7 mouse cellular contexts compared by ENCODE assay signal in genomic region chr3:51510903-51511302, GRCm38 (mm10). TPM values are rescaled to one million over a fixed set of nuclear protein-coding genes. Genes with fewer than 3 reads are reported as not detected.
DNase-seq lines count a peak whose midpoint lies in the region; ATAC-seq and TF ChIP-seq lines count a peak whose summit lies in the region.

No protein-coding gene starts in this region.

- peak; percentile 86 for TF ChIP-seq CTCF in gastrocnemius, adult 2 months (IDR thresholded peaks at IDR 0.05)

- H3K4me3 ChIP-seq in gastrocnemius, adult 2 months: peak overlapping the region; percentile 69

- peak overlapping the region; percentile 38; the same call in 1 of the 2 replicates for H3K27ac ChIP-seq in gastrocnemius, adult 2 months

- intact Hi-C loops in gastrocnemius, adult 2 months (cut with DNase I): loop anchor here (1.0 to 5.0 kb wide), 4 partner anchors 28 to 141 kb away; partner anchors contain the start of gene Setd7

- peak; percentile 90 for DNase-seq in adipocyte (ENCODE audit: low spot score)
- DNase-seq in cerebellum, postnatal 25 days: peak; percentile 88 to 93
- peak; percentile 84 for DNase-seq in gastrocnemius, adult 2 months
- DNase-seq in induced T-regulatory cell, adult 2 months (ENCODE audit: low read depth): peak; percentile 91
- peak; percentile 43 to 64 for DNase-seq in left cerebral cortex, adult 8-10 months (ENCODE audit: low spot score in 2 of 2)
- DNase-seq in spleen, adult 18-20 months: peak; percentile 25 to 69

- peak; percentile 82 for ATAC-seq in megakaryocyte-erythroid progenitor cell, adult 5-6 weeks (replicated peaks; ENCODE audit: low FRiP score, low TSS enrichment, poor library complexity, severe bottlenecking)

RNA-seq across cellular contexts. Expression of gene Rab33b, which starts 27.2 kb away (rescaled TPM):
- total RNA-seq in gastrocnemius, adult 2 months (2021): 1 to 10 TPM; 8.1 to 8.7 TPM
- 10 to 100 TPM; 24.0 to 28.2 (median 25.3) TPM for total RNA-seq in left cerebral cortex, adult 8-10 months (2022)
- 3.7 and 5.6 TPM in 2 replicates for total RNA-seq in megakaryocyte-erythroid progenitor cell, adult 5-6 weeks (2014; fragmentation: Nextera tagmentation)
- total RNA-seq in megakaryocyte-erythroid progenitor cell, adult 5-6 weeks (2017): 5.6 and 6.8 TPM in 2 replicates

RNA-seq across cellular contexts. Expression of gene Setd7, which starts 49.8 kb away (rescaled TPM):
- 100 to 1,000 TPM; 148 to 167 TPM for total RNA-seq in gastrocnemius, adult 2 months (2021)
- 100 to 1,000 TPM; 104 to 112 (median 108) TPM for total RNA-seq in left cerebral cortex, adult 8-10 months (2022)
- 15.9 and 34.5 TPM in 2 replicates for total RNA-seq in megakaryocyte-erythroid progenitor cell, adult 5-6 weeks (2014; fragmentation: Nextera tagmentation)
- total RNA-seq in megakaryocyte-erythroid progenitor cell, adult 5-6 weeks (2017): 12.5 and 19.3 TPM in 2 replicates

Comparison
In these comparisons a context has a peak if more than half of its experiments do, and no peak if none do; other contexts are left out.
1. Peak in every context shown above with its lines: DNase-seq, ATAC-seq, H3K4me3 ChIP-seq and H3K27ac ChIP-seq.